Mouse (Mus musculus) heart, postnatal 14 days (tissue): ENCODE results near the gene Cd200. TPM values are rescaled to one million over a fixed set of nuclear protein-coding genes. Genes with fewer than 3 reads are reported as not detected.
"Not testable (repeated sequence)": the region's sequence is repeated elsewhere in the genome, so short reads cannot be mapped to it uniquely, and the experiment has no call there.

ENCODE experiments used
- DNase-seq, 2 experiments: peaks; one replicate each; pipeline ENCODE4 v3.0.0; 2021 to 2022
- intact Hi-C: fragments of 180-260 bp; cut with DNase I; formaldehyde crosslinking; loops from one replicate; pipeline ENCODE4 v1.15.1; 2025
- long read RNA-seq, 2 experiments: library from polyadenylated mRNA; stranded (forward); transcript quantifications; one replicate each; pipeline ENCODE4 v2.0.0; 2021
- total RNA-seq, 2 experiments: library from RNA; stranded (reverse); gene quantifications; 2 replicates each; pipeline ENCODE4 v1.2.3; 2021

Cd200 gene
- 10 to 100 TPM; 62.9 to 68.0 TPM for total RNA-seq
- long read RNA-seq, experiment 1, transcript Cd200-202 (6 exons, 2,347 nt) = major isoform, 11 of 50 reads
- long read RNA-seq, experiment 1, partial matches to known transcripts = 7 of 50 reads
- long read RNA-seq, experiment 1, other reads (novel, unspliced or antisense) = 29 of 50 reads
- long read RNA-seq, experiment 2, transcript Cd200-202 (6 exons, 2,347 nt) = major isoform, 30 of 74 reads
- long read RNA-seq, experiment 2, transcript Cd200-210 (2 exons, 281 nt) = minor isoform, 5 of 74 reads
- long read RNA-seq, experiment 2, partial matches to known transcripts = 3 of 74 reads
- long read RNA-seq, experiment 2, other reads (novel, unspliced or antisense) = 36 of 74 reads

DNA sequence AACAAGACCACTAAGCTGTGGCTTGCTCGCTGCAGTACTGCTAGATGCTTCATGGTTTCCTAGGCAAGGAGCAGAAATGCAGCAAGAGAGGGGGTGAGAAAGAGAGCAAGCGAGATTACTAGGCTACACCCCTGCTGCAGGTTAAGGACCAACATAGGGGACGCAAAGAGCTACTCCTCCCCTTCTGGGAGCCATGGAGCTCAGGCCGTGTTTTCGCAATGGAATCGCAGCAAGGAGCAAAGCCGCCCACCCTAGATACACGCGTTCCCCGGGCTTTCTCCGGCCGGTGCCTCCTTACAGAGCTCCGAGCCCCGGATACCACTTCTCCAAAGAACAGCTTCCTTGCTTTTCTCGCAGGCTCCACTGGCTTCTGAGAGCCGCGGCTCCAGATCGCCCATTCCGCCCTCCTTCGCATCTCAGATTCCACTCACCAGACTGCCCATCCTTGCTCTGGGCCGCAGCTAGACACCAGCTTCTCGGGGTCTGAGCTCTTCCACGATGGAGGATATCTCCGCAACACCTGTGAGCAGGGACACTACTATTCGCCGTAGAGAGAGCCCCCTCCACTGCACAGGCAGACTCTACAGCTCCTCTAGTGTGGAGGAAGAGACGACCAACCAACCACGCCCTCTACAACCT is at the start of gene Cd200:
Gene Cd200 (minus strand): TSS at position 629 of the 639 bp plus-strand sequence.
- peak; percentile 52 to 57 for DNase-seq
- intact Hi-C loops = loop anchor here (5.0 kb wide), 1 partner anchor 61 kb away; no protein-coding TSS in a partner anchor

DNA sequence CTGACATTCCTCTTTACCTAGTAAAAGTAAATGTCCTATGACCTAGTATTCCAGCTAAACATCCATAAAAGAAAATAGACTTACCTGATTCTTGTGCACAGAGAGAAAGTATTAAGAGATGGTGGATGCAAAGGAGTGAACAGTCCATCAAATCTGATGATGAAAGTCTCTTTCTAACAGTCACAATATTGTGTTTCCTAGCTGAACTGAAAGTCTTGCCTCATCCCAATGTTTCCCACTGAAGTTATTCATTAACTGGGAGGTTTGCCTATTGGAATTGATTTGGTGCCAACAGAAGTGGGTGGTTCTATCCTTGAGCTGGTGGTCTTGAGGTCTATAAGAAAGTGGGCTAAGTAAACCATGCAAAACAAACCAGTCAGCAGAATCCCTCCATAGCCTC is 45.9 kb upstream of the Cd200 start:
- intact Hi-C loops = no loop called here

DNA sequence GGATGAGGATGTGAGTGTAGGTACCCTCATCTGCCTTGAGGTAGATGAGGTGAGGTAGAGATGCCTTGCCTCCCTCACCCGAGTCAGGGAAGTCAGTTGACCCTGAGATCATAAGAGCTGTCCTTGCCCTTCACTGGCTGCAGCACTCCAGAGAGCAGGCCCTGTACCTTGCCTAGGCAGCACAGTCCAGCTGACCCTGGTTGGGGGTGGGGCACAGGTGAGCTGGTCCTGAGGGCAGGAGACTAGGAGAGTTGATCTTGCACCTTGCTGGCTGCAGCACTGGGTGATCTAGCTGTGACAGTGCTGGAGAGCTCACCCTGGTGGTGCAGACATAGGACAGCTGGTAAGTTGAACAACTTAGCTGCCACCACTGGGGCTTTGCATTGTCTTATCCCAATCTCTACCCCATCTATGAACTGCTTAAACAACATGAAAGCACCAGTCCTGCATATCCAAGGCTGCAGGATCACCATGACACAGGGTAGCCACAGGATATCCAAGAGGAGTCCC is 28.4 kb upstream of the Cd200 start:
- intact Hi-C loops = no loop called here
- DNase-seq = no peak

More for the DNA sequence above, 45.9 kb upstream of the Cd200 start:
- no peak for DNase-seq

DNA sequence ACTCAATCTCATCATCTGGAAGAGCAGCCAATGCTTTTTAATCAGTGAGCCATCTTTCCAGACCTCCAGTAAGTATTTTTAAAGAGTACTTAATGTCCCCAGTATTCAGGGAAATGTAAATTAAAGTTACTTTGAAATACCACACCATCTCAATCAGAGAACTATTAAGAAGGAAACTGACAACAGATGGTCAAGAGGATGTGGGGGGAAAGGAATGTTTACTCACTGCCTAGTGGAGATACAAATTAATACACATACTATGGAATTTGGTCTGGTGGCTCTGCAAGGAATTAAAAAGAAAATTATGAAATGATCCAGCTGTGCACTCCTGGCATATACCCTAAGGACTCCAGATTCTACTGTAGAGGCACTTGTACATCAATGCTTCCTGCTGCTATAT is 26.7 kb upstream of the Cd200 start:
- DNase-seq = no peak
- intact Hi-C loops = no loop called here

DNA sequence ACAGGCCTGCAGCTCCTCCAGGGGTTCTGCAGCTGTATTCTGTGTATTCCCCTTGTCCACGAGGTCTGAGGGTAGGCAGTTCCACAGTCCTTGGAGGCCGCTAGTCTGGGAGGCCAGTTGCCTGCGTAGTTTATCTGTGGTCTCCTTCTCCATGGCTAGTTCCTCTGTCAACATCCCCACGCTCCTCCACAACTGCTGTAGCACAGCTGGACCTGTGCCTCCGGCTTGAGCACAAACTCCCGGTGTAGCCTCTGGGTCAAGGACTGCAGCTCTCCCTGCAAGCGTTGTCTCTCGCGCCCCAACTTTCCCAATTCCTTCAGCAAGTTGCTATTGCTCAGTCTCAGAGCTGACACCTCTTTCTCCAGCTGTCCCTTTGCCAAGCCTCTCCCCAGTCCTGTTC is 18.8 kb upstream of the Cd200 start:
- intact Hi-C loops = no loop called here
- DNase-seq = peak; percentile 27 to 36

DNA sequence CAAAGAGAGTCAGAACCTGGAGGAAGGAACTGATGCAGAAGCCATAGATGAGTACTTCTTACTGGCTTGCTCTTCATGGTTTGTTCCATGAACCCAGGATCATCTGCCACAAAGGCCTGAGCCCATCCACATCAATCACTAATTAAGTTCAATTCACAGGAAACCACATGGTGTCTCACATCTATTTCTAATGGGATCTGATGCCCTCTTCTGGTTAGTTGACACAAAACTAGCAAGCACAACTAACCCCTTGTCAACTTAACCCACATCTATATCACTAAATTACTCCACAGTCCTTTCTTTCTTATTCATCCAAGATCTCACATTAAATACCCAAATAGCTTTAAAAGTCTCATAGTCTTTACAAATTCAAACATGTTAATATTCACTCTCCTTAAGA is 4.6 kb upstream of the Cd200 start:
- intact Hi-C loops = loop anchor here (2.0 to 5.0 kb wide), 3 partner anchors 36 to 214 kb away; no protein-coding TSS in a partner anchor

DNA sequence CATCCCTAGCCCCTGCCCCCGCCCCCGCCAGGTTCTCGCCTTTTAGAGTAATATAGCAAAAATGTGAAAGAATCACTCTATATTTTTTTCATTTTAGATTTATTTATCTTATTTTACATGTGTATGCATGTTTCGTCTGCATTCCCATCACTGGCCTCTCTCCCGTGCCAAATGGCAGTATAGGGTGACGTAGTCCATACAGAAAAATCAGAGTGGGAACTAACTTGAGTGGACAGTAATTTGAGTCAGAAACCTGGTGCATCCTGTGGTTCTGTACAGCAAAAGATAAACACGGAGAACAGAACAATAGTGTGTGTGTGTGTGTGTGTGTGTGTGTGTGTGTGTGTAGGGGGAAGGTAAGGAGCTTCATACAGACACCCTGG is 202 bp upstream of the Cd200 start:
- DNase-seq = not testable (repeated sequence)
- intact Hi-C loops = loop anchor here (5.0 kb wide), 1 partner anchor 62 kb away; no protein-coding TSS in a partner anchor

More for the DNA sequence above, 4.6 kb upstream of the Cd200 start:
- DNase-seq = no peak

DNA sequence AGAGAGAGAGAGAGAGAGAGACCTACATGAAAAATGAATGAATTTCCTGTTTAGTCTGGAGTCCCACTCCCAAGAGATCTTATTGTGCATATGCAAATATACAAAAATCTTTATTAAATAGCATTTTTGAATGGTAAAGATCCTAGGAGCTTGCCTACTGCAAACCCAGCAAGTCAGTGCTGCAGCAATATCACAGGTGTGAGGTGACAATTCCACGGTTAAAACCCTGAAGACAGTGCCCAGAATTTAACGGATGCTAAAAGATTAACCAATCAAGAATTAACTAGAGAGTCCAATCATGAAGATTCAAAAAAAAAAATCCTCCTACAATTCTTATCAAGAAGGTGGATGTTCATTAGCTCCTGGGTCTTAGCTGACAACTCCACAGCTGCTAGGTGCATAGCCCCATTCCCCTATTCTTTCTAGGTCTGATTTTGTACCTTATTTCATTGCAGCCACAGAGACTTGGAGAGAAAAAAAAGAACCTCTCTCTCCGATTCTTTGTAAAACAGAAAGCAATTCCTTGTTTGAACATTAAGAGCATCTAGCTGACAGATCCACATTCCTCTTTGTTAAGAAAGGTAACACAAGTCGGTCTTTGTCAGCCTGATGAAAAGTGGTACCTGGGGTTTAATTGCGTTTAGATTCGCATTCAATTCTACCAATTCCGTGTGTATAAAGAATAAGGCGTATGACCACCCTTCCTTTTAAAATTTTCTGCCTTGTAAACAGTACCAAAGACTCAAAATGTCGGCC is 1.0 kb downstream of the Cd200 start:
- intact Hi-C loops = loop anchor here (2.0 to 5.0 kb wide), 2 partner anchors 61 to 77 kb away; no protein-coding TSS in a partner anchor
- DNase-seq = no peak

DNA sequence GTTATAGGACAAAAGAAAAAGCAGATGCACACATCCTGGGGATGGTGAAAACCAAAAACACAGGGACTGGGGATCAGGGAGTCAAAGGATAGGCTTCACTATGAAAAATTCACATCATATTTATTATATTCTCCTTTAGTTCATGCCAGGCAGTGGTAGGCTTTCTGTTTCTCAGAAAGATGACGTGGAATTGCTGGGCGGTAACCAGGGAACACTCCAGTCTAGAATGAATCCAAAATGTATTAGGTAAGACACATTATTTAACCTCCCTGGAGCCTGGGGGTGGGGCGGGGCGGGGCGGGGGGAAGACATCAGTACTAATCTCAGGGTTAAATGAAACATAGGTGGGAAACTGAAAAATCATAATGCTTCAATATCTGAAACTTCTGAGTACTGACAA is 1.8 kb downstream of the Cd200 start:
- DNase-seq = no peak
- intact Hi-C loops = loop anchor here (2.0 to 5.0 kb wide), 2 partner anchors 60 to 76 kb away; no protein-coding TSS in a partner anchor

DNA sequence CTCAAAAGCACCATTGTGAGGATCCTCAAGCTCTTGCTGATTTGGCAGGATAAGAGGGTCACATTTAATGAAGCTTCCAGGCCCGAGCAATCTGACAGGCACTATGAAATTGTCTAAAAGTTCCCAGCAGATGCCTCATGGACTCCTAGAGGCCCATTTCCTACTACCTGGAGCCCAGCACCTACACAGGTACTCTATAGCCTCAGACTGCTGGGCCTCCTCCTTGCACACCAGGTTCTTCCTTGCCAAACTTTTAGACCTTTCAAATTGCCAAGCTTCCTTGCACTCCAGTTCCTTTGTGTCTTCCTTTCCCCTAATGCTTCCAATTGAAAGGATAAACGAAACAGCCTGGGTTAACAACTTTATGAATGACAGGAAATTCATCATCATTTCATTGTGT is 5.9 kb downstream of the Cd200 start:
- no peak for DNase-seq
- intact Hi-C loops = no loop called here

DNA sequence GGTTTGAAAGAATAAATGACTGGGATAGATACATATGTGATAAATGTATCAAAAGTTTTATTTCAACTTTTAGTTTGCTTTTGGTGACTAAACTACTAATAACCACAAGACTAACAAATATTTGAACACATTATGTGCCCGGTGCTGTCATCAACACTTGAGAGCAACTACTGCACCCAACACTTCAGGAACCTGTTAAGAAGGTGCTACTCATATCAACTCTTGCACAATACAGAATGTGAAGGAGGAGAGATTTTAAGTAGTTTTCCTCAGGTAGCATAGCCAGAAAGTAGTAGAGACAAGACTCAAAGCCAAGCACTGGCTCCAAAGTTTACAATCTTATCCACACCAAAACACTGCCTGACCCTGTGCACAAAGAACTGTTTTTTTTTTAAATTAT is 6.8 kb downstream of the Cd200 start:
- DNase-seq = no peak
- intact Hi-C loops = no loop called here

DNA sequence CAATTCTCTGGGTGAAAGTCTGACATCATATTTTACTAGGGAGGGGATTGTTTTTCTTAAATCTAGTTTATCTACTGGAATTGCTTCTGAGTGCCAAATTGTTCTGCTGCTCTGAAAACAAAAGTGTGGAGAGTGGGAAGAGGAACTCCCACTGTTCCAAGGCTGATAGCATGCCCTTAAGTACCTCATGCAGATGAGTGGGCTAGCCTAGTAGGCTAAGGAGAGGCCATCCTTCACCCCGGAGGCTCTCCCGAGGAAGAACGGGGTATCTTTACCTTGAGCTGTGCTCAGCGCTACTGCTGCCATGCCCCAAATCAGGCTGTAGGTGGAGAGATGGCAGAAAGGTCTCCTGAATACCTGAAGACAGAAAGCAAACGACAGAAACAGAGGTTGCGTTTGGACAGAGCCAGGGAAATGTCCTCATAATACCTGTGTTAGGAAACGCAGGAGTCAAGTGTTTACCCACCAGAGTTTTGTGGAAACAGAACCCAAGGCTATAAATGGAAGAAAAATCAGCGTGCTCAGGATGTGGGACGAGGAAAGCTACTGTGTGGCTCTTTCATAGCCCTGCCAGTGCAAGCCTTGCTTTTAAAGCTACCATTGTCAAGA is 8.8 kb downstream of the Cd200 start:
- intact Hi-C loops = no loop called here
- peak in 1 of 2 experiments; percentile 18 for DNase-seq

DNA sequence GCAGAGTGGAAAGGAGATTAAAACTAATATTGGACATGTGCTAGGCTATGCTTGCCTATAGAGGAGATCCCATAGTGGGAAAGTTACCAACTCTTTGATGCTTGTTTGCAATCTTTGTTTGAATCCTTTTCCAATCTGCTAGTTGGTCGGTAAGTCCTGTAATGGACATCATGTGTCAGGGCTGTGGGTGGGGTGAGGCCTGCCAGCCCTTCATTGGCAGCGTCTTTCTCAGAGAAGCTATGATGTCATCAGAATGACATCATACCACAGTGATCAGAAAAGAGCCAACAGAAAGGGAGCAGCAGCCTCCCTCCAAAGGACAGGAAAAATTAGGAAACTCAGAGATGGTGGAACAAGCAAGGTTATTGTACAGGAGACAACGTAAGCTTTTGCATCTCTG is 9.4 kb downstream of the Cd200 start:
- intact Hi-C loops = no loop called here
- no peak for DNase-seq

DNA sequence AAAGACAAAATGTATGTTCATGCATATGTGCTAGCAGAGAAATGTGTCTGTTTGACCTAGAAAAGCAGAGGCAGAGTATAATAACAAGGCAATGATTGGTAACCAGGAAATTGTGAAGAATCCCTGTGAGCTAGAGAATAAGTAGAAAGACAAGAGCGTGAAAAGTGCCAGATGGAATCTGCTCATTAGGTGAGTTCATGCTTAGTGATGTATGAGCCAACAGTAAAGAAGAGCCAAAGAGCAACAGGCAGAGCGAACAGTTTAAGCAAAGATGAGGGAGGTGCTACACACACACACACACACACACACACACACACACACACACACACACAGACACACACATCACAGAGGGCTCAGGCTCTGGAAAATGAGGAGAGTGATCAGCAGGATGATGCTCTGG is 11.4 kb downstream of the Cd200 start:
- no peak for DNase-seq
- intact Hi-C loops = no loop called here

DNA sequence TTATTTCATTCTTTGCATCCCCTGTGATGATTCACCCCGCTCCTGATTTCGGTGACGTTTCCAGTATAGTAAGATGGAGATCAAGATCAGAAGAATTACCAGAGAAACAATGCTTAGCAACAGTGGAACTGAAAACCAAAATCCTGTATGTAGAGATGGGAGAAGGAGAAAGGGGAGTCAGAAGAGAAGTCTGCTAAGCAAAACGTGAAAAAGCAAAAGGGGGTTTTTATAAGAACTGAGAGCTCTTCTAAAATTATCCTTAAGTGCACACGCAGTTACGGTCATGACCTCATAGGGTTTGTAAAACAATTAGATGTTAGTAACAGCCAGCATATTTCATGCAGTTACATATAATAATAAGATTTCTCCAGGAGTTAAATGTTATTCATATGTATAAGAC is 16.6 kb downstream of the Cd200 start:
- intact Hi-C loops = no loop called here

DNA sequence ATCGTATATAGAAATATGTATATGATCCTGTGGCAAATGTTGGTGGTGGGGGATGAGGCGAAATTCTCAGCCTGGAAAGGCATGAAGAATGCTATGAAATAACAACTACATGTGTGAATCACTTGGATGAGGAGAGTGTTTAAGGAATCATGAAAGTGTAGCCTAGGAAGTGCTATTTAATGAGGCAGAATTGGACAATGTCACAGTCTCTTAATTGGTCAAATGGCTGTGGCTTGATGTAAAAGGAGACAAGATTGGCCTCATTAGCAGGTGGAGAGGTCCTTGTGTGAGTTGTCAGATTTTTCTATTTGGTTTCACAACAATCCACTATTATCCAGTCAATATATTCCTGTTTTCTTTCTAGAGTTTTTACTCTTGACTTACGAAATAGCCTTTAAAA is 17.2 kb downstream of the Cd200 start:
- no peak for DNase-seq
- intact Hi-C loops = no loop called here

More for the DNA sequence above, 16.6 kb downstream of the Cd200 start:
- DNase-seq = no peak

DNA sequence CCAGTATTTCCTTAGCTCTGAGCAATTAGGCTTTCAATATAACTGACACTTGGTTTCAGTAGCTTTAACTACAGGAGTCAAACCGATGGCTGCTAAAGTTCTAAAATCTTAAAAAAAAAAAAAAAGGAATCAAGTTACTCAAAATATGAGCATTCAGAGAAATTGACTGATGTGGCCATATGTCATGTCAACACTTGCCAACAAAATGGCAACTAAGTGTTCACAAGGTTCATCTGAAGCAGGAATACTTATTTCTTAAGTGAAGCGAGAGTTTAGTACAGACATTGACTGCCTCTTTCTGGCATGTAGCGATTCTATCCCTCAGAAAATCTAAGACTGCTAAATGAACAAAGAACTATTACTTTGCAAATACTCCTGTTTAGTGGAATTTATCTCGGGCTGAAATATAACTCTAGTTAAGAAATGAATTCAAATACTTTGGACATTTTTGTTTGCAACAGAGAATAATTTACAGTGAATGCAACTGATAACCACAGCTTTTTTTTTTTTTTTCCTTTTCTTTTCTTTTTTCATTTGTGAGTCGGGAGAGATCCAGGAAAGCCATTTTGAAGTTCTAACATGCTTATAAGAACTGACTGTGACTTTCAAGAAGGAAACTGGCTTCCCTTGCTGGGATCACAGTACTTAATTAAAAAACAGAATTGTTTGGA is 18.4 kb downstream of the Cd200 start:
- intact Hi-C loops = no loop called here
- DNase-seq = no peak

DNA sequence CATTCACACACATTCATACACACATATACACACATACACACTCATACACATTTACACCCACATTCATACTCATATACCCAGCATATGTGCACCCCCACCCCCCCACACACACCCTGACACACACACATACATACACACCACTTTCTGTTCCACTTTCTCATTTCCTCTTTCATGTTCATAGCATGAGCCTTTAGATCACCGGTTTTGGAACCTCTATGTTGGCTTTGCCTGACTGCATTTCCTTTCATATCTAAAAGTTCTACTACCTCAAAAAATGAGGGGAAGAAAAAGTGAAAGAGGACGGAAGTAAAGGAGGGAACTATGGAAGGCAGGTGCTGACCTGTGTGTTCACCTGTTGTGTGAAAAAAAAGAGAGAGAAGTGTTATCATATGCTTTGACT is 19.0 kb downstream of the Cd200 start:
- no peak for DNase-seq
- intact Hi-C loops = no loop called here

DNA sequence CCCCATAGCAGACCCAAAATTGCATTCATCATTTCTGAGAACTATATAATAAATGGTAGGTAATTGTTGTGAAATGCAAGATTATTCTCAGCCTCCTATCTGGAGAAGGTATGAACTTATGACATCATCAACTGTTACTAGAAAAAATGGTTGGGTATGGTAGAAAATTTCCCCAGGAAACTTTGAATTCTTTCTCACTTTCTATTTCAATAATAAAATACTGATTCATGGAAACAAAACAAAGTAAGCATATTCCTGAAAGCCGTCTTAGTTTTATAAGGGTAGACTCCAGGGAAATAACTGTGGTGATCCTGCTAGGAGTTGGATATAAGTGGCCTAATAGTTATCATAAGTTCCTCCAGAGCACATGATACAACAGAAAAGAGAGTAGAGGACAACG is 19.8 kb downstream of the Cd200 start:
- intact Hi-C loops = no loop called here
- no peak for DNase-seq

DNA sequence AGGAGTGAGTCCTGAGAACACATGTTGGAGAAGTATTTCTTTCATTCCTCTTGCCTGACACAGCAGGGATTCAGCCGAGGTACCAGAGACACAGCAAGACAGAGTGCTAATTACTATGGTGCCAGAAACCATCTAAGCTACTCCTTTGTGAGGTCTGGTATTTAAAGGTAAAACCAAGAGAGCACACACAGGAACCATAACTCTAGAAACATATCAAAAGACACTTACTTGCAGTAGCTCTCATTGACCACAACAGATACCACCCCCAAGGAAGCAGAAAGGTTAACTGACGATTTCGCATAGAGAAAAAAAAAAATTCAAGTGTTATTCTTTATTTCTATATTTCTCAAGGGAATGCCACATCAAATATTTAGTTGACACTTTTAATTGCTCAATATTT is 27.0 kb downstream of the Cd200 start:
- intact Hi-C loops = no loop called here
- DNase-seq = no peak
